Comparison of ENCODE assay signal across 26 mouse cellular contexts in the genomic region with DNA sequence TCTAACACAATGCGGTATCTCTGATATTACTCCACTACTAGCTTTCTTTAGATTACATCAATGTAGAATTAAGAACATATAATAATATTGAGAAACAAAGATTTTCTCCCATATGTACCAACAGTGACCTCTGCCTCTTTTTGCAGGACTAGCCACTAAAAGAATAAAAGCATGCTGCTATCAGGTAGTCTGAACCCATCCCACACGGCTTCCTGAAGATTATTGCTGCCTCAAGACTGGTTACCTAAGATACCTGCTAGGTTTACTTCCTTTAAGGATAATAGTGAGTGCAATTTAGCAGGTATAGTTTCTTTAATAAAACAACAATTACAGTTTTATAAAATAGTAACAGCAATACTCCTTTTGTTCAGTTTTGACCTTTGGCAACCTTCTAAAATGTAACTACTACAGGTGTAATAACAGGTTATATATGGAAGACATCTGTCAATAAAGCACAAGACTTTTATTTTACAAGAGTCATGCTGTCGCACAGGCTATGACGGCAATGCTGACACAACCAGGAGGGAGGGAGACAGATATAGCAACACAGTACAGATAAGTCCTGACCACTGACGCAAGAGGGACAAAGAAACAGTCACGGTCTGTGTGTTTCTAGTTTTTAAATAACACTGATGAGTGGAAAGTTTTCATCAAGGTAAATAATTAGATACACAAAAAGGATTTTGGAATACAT. TPM values are rescaled to one million over a fixed set of nuclear protein-coding genes. Genes with fewer than 3 reads are reported as not detected.
DNase-seq lines count a peak whose midpoint lies in the region; ATAC-seq lines count a peak whose summit lies in the region.
"Had no signal": no experiment of that assay in that cellular context is flagged by ENCODE, and none has a peak within 500 bp of the region (broad histone marks: within the 10 kb centered on the region; RNA-seq: fewer than 3 reads in every experiment).

No protein-coding gene starts in this region.

- no peaks in the 10 kb centered on the region for H3K9me3 ChIP-seq in midbrain, embryonic 11.5 days (ENCODE audit: control insufficient read depth, low read length)
- H3K9me3 ChIP-seq in midbrain, embryonic 16.5 days (replicated peaks; ENCODE audit: control insufficient read depth, low read length, poor library complexity, severe bottlenecking) = no peaks in the 10 kb centered on the region
- H3K9me3 ChIP-seq in kidney, embryonic 16.5 days (ENCODE audit: low read length) = no peaks in the 10 kb centered on the region
- H3K9me3 ChIP-seq: embryonic facial prominence, embryonic 12.5 days; embryonic facial prominence, embryonic 15.5 days; forebrain, embryonic 12.5 days; forebrain, embryonic 15.5 days; G1E; heart, embryonic 10.5 days; hindbrain, embryonic 12.5 days; hindbrain, embryonic 15.5 days had no signal

- ATAC-seq in midbrain, embryonic 11.5 days (ENCODE audit: low FRiP score) = no peak
- ATAC-seq in midbrain, embryonic 16.5 days = no peak
- ATAC-seq in kidney, embryonic 16.5 days (ENCODE audit: low FRiP score, low TSS enrichment) = no peak
- ATAC-seq: forebrain, embryonic 15.5 days; Patski had no signal

- peak; percentile 16 for DNase-seq in heart, adult 8-10 months (ENCODE audit: low spot score)
- no peak for DNase-seq in heart, adult 11 months
- DNase-seq in midbrain, embryonic 11.5 days (ENCODE audit: low spot score, missing footprints) = peak; percentile 2
- peak; percentile 64 for DNase-seq in large intestine, adult 2 months (ENCODE audit: low read depth, low spot score)
- DNase-seq in lung, postnatal 14 days = no peak
- DNase-seq: adrenal gland, postnatal 10 days; adrenal gland, postnatal 36 days; B cell, adult 2 months; cerebellum, adult 18-20 months; cerebellum, adult 9-10 months; cerebellum, postnatal 25 days; gastrocnemius, postnatal 25 days; heart, postnatal 10 days had no signal

- peaks cover 10% of the 10 kb centered on the region for H3K36me3 ChIP-seq in midbrain, embryonic 11.5 days (ENCODE audit: control insufficient read depth, insufficient read depth, low read length)
- peaks cover 8% of the 10 kb centered on the region for H3K36me3 ChIP-seq in midbrain, embryonic 16.5 days (ENCODE audit: control insufficient read depth, insufficient read depth, low read length)
- H3K36me3 ChIP-seq in kidney, embryonic 16.5 days (ENCODE audit: insufficient read depth, low read length) = peaks cover 52% of the 10 kb centered on the region

- no peaks in the 10 kb centered on the region for H3K4me1 ChIP-seq in midbrain, embryonic 11.5 days (ENCODE audit: control insufficient read depth, insufficient read depth, low read length)
- no peaks in the 10 kb centered on the region for H3K4me1 ChIP-seq in midbrain, embryonic 16.5 days (ENCODE audit: control insufficient read depth, insufficient read depth, low read length)
- H3K4me1 ChIP-seq in kidney, embryonic 16.5 days (ENCODE audit: insufficient read depth, low read length) = no peaks in the 10 kb centered on the region
- H3K4me1 ChIP-seq: embryonic facial prominence, embryonic 12.5 days; embryonic facial prominence, embryonic 15.5 days; forebrain, embryonic 12.5 days; forebrain, embryonic 15.5 days; hindbrain, embryonic 12.5 days; hindbrain, embryonic 15.5 days had no signal

- 96% methylated on average over 6 of the region's 6 CpGs for WGBS in midbrain, embryonic 11.5 days
- 93% methylated on average over 6 of the region's 6 CpGs for WGBS in midbrain, embryonic 16.5 days
- 44% methylated on average over 6 of the region's 6 CpGs for WGBS in large intestine, adult 2 months
- 91% methylated on average over 6 of the region's 6 CpGs for WGBS in kidney, embryonic 16.5 days

- no peak overlapping the region for H3K9ac ChIP-seq in midbrain, embryonic 11.5 days (ENCODE audit: low read length)
- no peak overlapping the region for H3K9ac ChIP-seq in midbrain, embryonic 16.5 days (ENCODE audit: low read depth, low read length)
- no peak overlapping the region for H3K9ac ChIP-seq in kidney, embryonic 16.5 days (replicated peaks; ENCODE audit: low read length)
- H3K9ac ChIP-seq: embryonic facial prominence, embryonic 12.5 days; embryonic facial prominence, embryonic 15.5 days; forebrain, embryonic 12.5 days; forebrain, embryonic 15.5 days; hindbrain, embryonic 12.5 days; hindbrain, embryonic 15.5 days had no signal

- no peaks in the 10 kb centered on the region for H3K27me3 ChIP-seq in midbrain, embryonic 11.5 days (ENCODE audit: control insufficient read depth, insufficient read depth, low read length)
- no peaks in the 10 kb centered on the region for H3K27me3 ChIP-seq in midbrain, embryonic 16.5 days (ENCODE audit: control insufficient read depth, insufficient read depth, low read depth, low read length)
- no peaks in the 10 kb centered on the region for H3K27me3 ChIP-seq in kidney, embryonic 16.5 days (ENCODE audit: insufficient read depth, low read length)
- H3K27me3 ChIP-seq: CH12.LX; embryonic facial prominence, embryonic 12.5 days; embryonic facial prominence, embryonic 15.5 days; forebrain, embryonic 12.5 days; forebrain, embryonic 15.5 days; hindbrain, embryonic 12.5 days; hindbrain, embryonic 15.5 days; Patski had no signal

- H3K27ac ChIP-seq in midbrain, embryonic 11.5 days (ENCODE audit: low read depth, low read length) = no peak overlapping the region
- H3K27ac ChIP-seq in midbrain, embryonic 16.5 days (ENCODE audit: low read length) = no peak overlapping the region
- H3K27ac ChIP-seq in kidney, embryonic 16.5 days (ENCODE audit: low read length) = no peak overlapping the region
- H3K27ac ChIP-seq: embryonic facial prominence, embryonic 12.5 days; embryonic facial prominence, embryonic 15.5 days; forebrain, embryonic 12.5 days; forebrain, embryonic 15.5 days; heart, embryonic 10.5 days; hindbrain, embryonic 12.5 days; hindbrain, embryonic 15.5 days had no signal

- H3K4me2 ChIP-seq in midbrain, embryonic 11.5 days = no peak overlapping the region
- no peak overlapping the region for H3K4me2 ChIP-seq in midbrain, embryonic 16.5 days (ENCODE audit: low read length)
- no peak overlapping the region for H3K4me2 ChIP-seq in kidney, embryonic 16.5 days (replicated peaks; ENCODE audit: low read depth, low read length)
- H3K4me2 ChIP-seq: embryonic facial prominence, embryonic 12.5 days; embryonic facial prominence, embryonic 15.5 days; forebrain, embryonic 12.5 days; forebrain, embryonic 15.5 days; hindbrain, embryonic 12.5 days; hindbrain, embryonic 15.5 days had no signal

- H3K4me3 ChIP-seq in midbrain, embryonic 11.5 days (ENCODE audit: low read depth, low read length) = no peak overlapping the region
- no peak overlapping the region for H3K4me3 ChIP-seq in midbrain, embryonic 16.5 days (ENCODE audit: low read depth, low read length)
- H3K4me3 ChIP-seq in kidney, embryonic 16.5 days (ENCODE audit: low read length) = no peak overlapping the region
- H3K4me3 ChIP-seq: embryonic facial prominence, embryonic 12.5 days; embryonic facial prominence, embryonic 15.5 days; erythroblast, embryonic 14.5 days; forebrain, embryonic 12.5 days; forebrain, embryonic 15.5 days; heart, embryonic 10.5 days; hindbrain, embryonic 12.5 days; hindbrain, embryonic 15.5 days had no signal

RNA-seq across cellular contexts. Expression of a gene that starts 21.4 kb away (rescaled TPM):
- total RNA-seq in heart, adult 8-10 months (2022) = 10 to 100 TPM; 18.1 to 47.5 (median 30.1) TPM
- 26.1 and 28.8 TPM in 2 replicates for polyA plus RNA-seq in midbrain, embryonic 11.5 days (2014; fragmentation: Nextera tagmentation; extraction: Ambion mirVana)
- polyA plus RNA-seq in midbrain, embryonic 16.5 days (2015; fragmentation: Nextera tagmentation; extraction: Ambion mirVana) = 12.7 and 14.5 TPM in 2 replicates
- polyA plus RNA-seq in large intestine, adult 2 months (2012; rRNA removed) = 4.7 and 6.0 TPM in 2 replicates
- polyA plus RNA-seq in kidney, embryonic 16.5 days (2015; fragmentation: Nextera tagmentation; extraction: Ambion mirVana) = 38.7 and 39.7 TPM in 2 replicates

Comparison
In these comparisons a context has a peak if more than half of its experiments do, and no peak if none do; other contexts are left out.
1. DNase-seq: peak in heart, adult 8-10 months (single experiment), midbrain, embryonic 11.5 days (single experiment) and large intestine, adult 2 months (single experiment); none in heart, adult 11 months (single experiment) and lung, postnatal 14 days (single experiment).